Mouse (Mus musculus) liver, adult 2 months (tissue): ENCODE results near the gene Gmfg.

Experiments
- CTCF ChIP-seq: fragments of 200-500 bp; IDR thresholded peaks from 2 replicates; pipeline ENCODE4 v1.5.1; 2011; ENCODE audit warnings: low read depth, low read length, control low read depth
- POLR2A ChIP-seq: fragments of 200-500 bp; IDR thresholded peaks from 2 replicates; pipeline ENCODE4 v1.6.1; 2011; ENCODE audit warnings: low read length, control low read depth; ENCODE audit not compliant: insufficient read depth; ENCODE audit errors: extremely low read depth

DNA sequence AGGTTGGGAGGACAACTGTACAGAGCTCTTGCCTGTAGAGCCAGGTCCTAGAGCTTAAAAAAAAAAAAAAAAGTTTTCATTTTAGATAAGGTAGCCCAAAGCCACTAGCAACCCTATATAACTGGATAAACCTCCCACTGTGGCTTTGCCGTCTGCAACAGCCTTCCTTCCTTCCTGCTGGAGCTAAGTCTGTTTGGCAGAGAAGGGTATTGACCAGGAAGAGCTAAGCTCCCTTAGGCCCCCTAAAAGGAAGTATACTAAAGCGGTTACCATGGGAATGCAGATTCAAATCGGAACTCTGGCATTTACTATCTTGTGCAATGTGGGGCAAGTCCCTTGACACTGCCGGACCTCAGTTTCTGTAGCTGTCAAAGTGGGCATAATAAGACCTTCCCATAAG, 5.4 kb downstream of the Gmfg start:
- TF ChIP-seq CTCF = no peak
- TF ChIP-seq POLR2A = no peak
